In genomic region chr9:61573634-61574359, GRCm38 (mm10) we compare ENCODE assay signal across 8 mouse cellular contexts.
DNase-seq lines count a peak whose midpoint lies in the region; ATAC-seq lines count a peak whose summit lies in the region.

No protein-coding gene starts in this region.

- peak; percentile 62 for DNase-seq in embryo, embryonic 11 days
- DNase-seq in embryo, embryonic 10 days (ENCODE audit: low spot score): no peak
- peak; percentile 91 for DNase-seq in midbrain, embryonic 14.5 days
- DNase-seq in thymus, postnatal 36 days: no peak

- no peak overlapping the region for H3K4me2 ChIP-seq in embryonic facial prominence, embryonic 12.5 days (replicated peaks)
- H3K4me2 ChIP-seq in intestine, embryonic 16.5 days (ENCODE audit: low read depth, low read length): no peak overlapping the region
- H3K4me2 ChIP-seq in midbrain, embryonic 14.5 days (ENCODE audit: low read length): peak overlapping the region; percentile 20
- H3K4me2 ChIP-seq in kidney, embryonic 16.5 days (replicated peaks; ENCODE audit: low read depth, low read length): no peak overlapping the region
- no peak overlapping the region for H3K4me2 ChIP-seq in heart, embryonic 11.5 days

- ATAC-seq in embryonic facial prominence, embryonic 12.5 days (ENCODE audit: insufficient number of reproducible peaks, insufficient read depth, low FRiP score, low TSS enrichment): no peak
- ATAC-seq in intestine, embryonic 16.5 days: 0 out of 2 replicates have a peak, but pooled peaks have one; percentile 33
- ATAC-seq in midbrain, embryonic 14.5 days (ENCODE audit: low FRiP score, low TSS enrichment): peak; percentile 81
- ATAC-seq in kidney, embryonic 16.5 days (ENCODE audit: low FRiP score, low TSS enrichment): no peak
- no peak for ATAC-seq in heart, embryonic 11.5 days (replicated peaks; ENCODE audit: insufficient number of reproducible peaks, low FRiP score, low TSS enrichment)

- H3K27me3 ChIP-seq in embryonic facial prominence, embryonic 12.5 days: no peaks in the 10 kb centered on the region
- H3K27me3 ChIP-seq in intestine, embryonic 16.5 days (replicated peaks; ENCODE audit: control insufficient read depth, insufficient read depth, low read length): no peaks in the 10 kb centered on the region
- H3K27me3 ChIP-seq in midbrain, embryonic 14.5 days (ENCODE audit: control insufficient read depth, insufficient read depth, low read length): no peaks in the 10 kb centered on the region
- H3K27me3 ChIP-seq in kidney, embryonic 16.5 days (ENCODE audit: insufficient read depth, low read length): no peaks in the 10 kb centered on the region
- no peaks in the 10 kb centered on the region for H3K27me3 ChIP-seq in heart, embryonic 11.5 days (ENCODE audit: control insufficient read depth, insufficient read depth, low read length)

- no peak overlapping the region for H3K9ac ChIP-seq in embryonic facial prominence, embryonic 12.5 days
- H3K9ac ChIP-seq in intestine, embryonic 16.5 days (ENCODE audit: low read depth, low read length): no peak overlapping the region
- no peak overlapping the region for H3K9ac ChIP-seq in midbrain, embryonic 14.5 days (replicated peaks; ENCODE audit: low read length)
- H3K9ac ChIP-seq in kidney, embryonic 16.5 days (replicated peaks; ENCODE audit: low read length): no peak overlapping the region
- no peak overlapping the region for H3K9ac ChIP-seq in heart, embryonic 11.5 days (ENCODE audit: low read depth, low read length)

- H3K9me3 ChIP-seq in embryonic facial prominence, embryonic 12.5 days: no peaks in the 10 kb centered on the region; the same call in 1 of the 2 replicates
- no peaks in the 10 kb centered on the region for H3K9me3 ChIP-seq in intestine, embryonic 16.5 days (ENCODE audit: control insufficient read depth, low read length)
- H3K9me3 ChIP-seq in midbrain, embryonic 14.5 days (ENCODE audit: control insufficient read depth, low read length): no peaks in the 10 kb centered on the region; the same call in 1 of the 2 replicates
- H3K9me3 ChIP-seq in kidney, embryonic 16.5 days (ENCODE audit: low read length): no peaks in the 10 kb centered on the region
- no peaks in the 10 kb centered on the region for H3K9me3 ChIP-seq in heart, embryonic 11.5 days (replicated peaks; ENCODE audit: control insufficient read depth, low read length)

- H3K36me3 ChIP-seq in embryonic facial prominence, embryonic 12.5 days: no peaks in the 10 kb centered on the region
- H3K36me3 ChIP-seq in intestine, embryonic 16.5 days (ENCODE audit: control insufficient read depth, insufficient read depth, low read length): no peaks in the 10 kb centered on the region
- no peaks in the 10 kb centered on the region for H3K36me3 ChIP-seq in midbrain, embryonic 14.5 days (ENCODE audit: control insufficient read depth, insufficient read depth, low read length)
- no peaks in the 10 kb centered on the region for H3K36me3 ChIP-seq in kidney, embryonic 16.5 days (ENCODE audit: insufficient read depth, low read length)
- H3K36me3 ChIP-seq in heart, embryonic 11.5 days (ENCODE audit: control insufficient read depth, insufficient read depth, low read length): no peaks in the 10 kb centered on the region

- WGBS in embryonic facial prominence, embryonic 12.5 days: 26% methylated on average over 21 of the region's 21 CpGs
- WGBS in intestine, embryonic 16.5 days: 45% methylated on average over 21 of the region's 21 CpGs
- WGBS in midbrain, embryonic 14.5 days: 7% methylated on average over 21 of the region's 21 CpGs
- 42% methylated on average over 21 of the region's 21 CpGs for WGBS in kidney, embryonic 16.5 days
- 33% methylated on average over 21 of the region's 21 CpGs for WGBS in heart, embryonic 11.5 days (ENCODE audit: insufficient replicate concordance)

- H3K27ac ChIP-seq in embryonic facial prominence, embryonic 12.5 days: peak overlapping the region; percentile 26; the same call in 1 of the 2 replicates
- H3K27ac ChIP-seq in intestine, embryonic 16.5 days (ENCODE audit: low read length): no peak overlapping the region
- H3K27ac ChIP-seq in midbrain, embryonic 14.5 days (replicated peaks; ENCODE audit: low read depth, low read length): peak overlapping the region; percentile 85
- no peak overlapping the region for H3K27ac ChIP-seq in kidney, embryonic 16.5 days (ENCODE audit: low read length)
- no peak overlapping the region for H3K27ac ChIP-seq in heart, embryonic 11.5 days (ENCODE audit: low read depth, low read length)

- peaks cover 18% of the 10 kb centered on the region for H3K4me1 ChIP-seq in embryonic facial prominence, embryonic 12.5 days
- no peaks in the 10 kb centered on the region for H3K4me1 ChIP-seq in intestine, embryonic 16.5 days (ENCODE audit: control insufficient read depth, insufficient read depth, low read length)
- peaks cover 19% of the 10 kb centered on the region for H3K4me1 ChIP-seq in midbrain, embryonic 14.5 days (ENCODE audit: control insufficient read depth, insufficient read depth, low read length)
- no peaks in the 10 kb centered on the region for H3K4me1 ChIP-seq in kidney, embryonic 16.5 days (ENCODE audit: insufficient read depth, low read length)
- peaks cover 3% of the 10 kb centered on the region; the same call in 1 of the 2 replicates for H3K4me1 ChIP-seq in heart, embryonic 11.5 days (ENCODE audit: control insufficient read depth, insufficient read depth, low read length)

- no peak overlapping the region for H3K4me3 ChIP-seq in embryonic facial prominence, embryonic 12.5 days
- H3K4me3 ChIP-seq in intestine, embryonic 16.5 days (ENCODE audit: low read length): no peak overlapping the region
- no peak overlapping the region for H3K4me3 ChIP-seq in midbrain, embryonic 14.5 days (replicated peaks; ENCODE audit: low read depth, low read length)
- H3K4me3 ChIP-seq in kidney, embryonic 16.5 days (ENCODE audit: low read length): no peak overlapping the region
- H3K4me3 ChIP-seq in heart, embryonic 11.5 days (ENCODE audit: low read depth, low read length): no peak overlapping the region

Comparison
In these comparisons a context has a peak if more than half of its experiments do, and no peak if none do; other contexts are left out.
1. DNase-seq: peak in embryo, embryonic 11 days (single experiment) and midbrain, embryonic 14.5 days (single experiment); none in embryo, embryonic 10 days (single experiment) and thymus, postnatal 36 days (0 of 2).
2. ATAC-seq: peak in intestine, embryonic 16.5 days (single experiment) and midbrain, embryonic 14.5 days (single experiment); none in embryonic facial prominence, embryonic 12.5 days (single experiment), kidney, embryonic 16.5 days (single experiment) and heart, embryonic 11.5 days (single experiment).
3. H3K27ac ChIP-seq: peak in embryonic facial prominence, embryonic 12.5 days (single experiment) and midbrain, embryonic 14.5 days (single experiment); none in intestine, embryonic 16.5 days (single experiment), kidney, embryonic 16.5 days (single experiment) and heart, embryonic 11.5 days (single experiment).